ENCODE assay signal across 8 mouse cellular contexts in genomic region chrX:157489871-157490721, GRCm38 (mm10). TPM values are rescaled to one million over a fixed set of nuclear protein-coding genes. Genes with fewer than 3 reads are reported as not detected.
A peak's percentile ranks its signal among the peaks of the same experiment; 100 is the strongest.
DNase-seq lines count a peak whose midpoint lies in the region; ATAC-seq lines count a peak whose summit lies in the region.

No protein-coding gene starts in this region.

- H3K9me3 ChIP-seq in heart, embryonic 15.5 days (replicated peaks) = no peaks in the 10 kb centered on the region
- H3K9me3 ChIP-seq in hindbrain, embryonic 16.5 days (ENCODE audit: control insufficient read depth, low read length) = no peaks in the 10 kb centered on the region; the same call in 1 of the 2 replicates
- H3K9me3 ChIP-seq in midbrain, embryonic 13.5 days = no peaks in the 10 kb centered on the region

- intact Hi-C loops in heart, postnatal 36 days (cut with DNase I) = loop anchor here (5.0 kb wide), 2 partner anchors 72 to 107 kb away; partner anchors contain the start of gene Mbtps2

- no peak overlapping the region for H3K9ac ChIP-seq in heart, embryonic 15.5 days
- H3K9ac ChIP-seq in hindbrain, embryonic 16.5 days (ENCODE audit: low read depth, low read length) = peak overlapping the region; percentile 31
- H3K9ac ChIP-seq in midbrain, embryonic 13.5 days (replicated peaks) = peak overlapping the region; percentile 85

- H3K4me1 ChIP-seq in heart, embryonic 15.5 days (replicated peaks) = 0 out of 2 replicates have a peak, but pooled peaks cover 3% of the 10 kb centered on the region
- no peaks in the 10 kb centered on the region for H3K4me1 ChIP-seq in hindbrain, embryonic 16.5 days (ENCODE audit: control insufficient read depth, insufficient read depth, low read depth, low read length)
- peaks cover 11% of the 10 kb centered on the region; the same call in 1 of the 2 replicates for H3K4me1 ChIP-seq in midbrain, embryonic 13.5 days (replicated peaks)

- ATAC-seq in heart, embryonic 15.5 days (replicated peaks; ENCODE audit: insufficient number of reproducible peaks, insufficient read depth, low FRiP score, low read depth) = no peak
- ATAC-seq in hindbrain, embryonic 16.5 days = no peak
- ATAC-seq in midbrain, embryonic 13.5 days = no peak

- peak overlapping the region; percentile 73 for H3K4me3 ChIP-seq in heart, embryonic 15.5 days
- peak overlapping the region; percentile 62 for H3K4me3 ChIP-seq in hindbrain, embryonic 16.5 days (ENCODE audit: low read length)
- peak overlapping the region; percentile 70 for H3K4me3 ChIP-seq in midbrain, embryonic 13.5 days (replicated peaks)

- no peaks in the 10 kb centered on the region for H3K27me3 ChIP-seq in heart, embryonic 15.5 days
- no peaks in the 10 kb centered on the region for H3K27me3 ChIP-seq in hindbrain, embryonic 16.5 days (replicated peaks; ENCODE audit: control insufficient read depth, insufficient read depth, low read length)
- H3K27me3 ChIP-seq in midbrain, embryonic 13.5 days = no peaks in the 10 kb centered on the region

- no peak overlapping the region for H3K27ac ChIP-seq in heart, embryonic 15.5 days
- peak overlapping the region; percentile 91 for H3K27ac ChIP-seq in hindbrain, embryonic 16.5 days (ENCODE audit: low read depth, low read length)
- H3K27ac ChIP-seq in midbrain, embryonic 13.5 days = no peak overlapping the region

- DNase-seq in heart, postnatal 36 days = no peak
- DNase-seq in brain, adult 2 months (ENCODE audit: low read depth, low spot score) = peak; percentile 22
- DNase-seq in layer of hippocampus, postnatal 25 days (ENCODE audit: extremely low spot score in 1 of 2, low spot score in 1 of 2) = no peak
- DNase-seq in layer of hippocampus, postnatal 10 days (ENCODE audit: low spot score in 2 of 2) = no peak
- no peak for DNase-seq in right cerebral cortex, postnatal 4 days

- WGBS in heart, embryonic 15.5 days = 20% methylated on average over 9 of the region's 9 CpGs
- WGBS in hindbrain, embryonic 16.5 days = 23% methylated on average over 9 of the region's 9 CpGs
- 29% methylated on average over 9 of the region's 9 CpGs for WGBS in midbrain, embryonic 13.5 days

- peak overlapping the region; percentile 71 for H3K4me2 ChIP-seq in heart, embryonic 15.5 days
- peak overlapping the region; percentile 58 for H3K4me2 ChIP-seq in hindbrain, embryonic 16.5 days (ENCODE audit: low read length)
- H3K4me2 ChIP-seq in midbrain, embryonic 13.5 days (replicated peaks) = peak overlapping the region; percentile 54

- no peaks in the 10 kb centered on the region for H3K36me3 ChIP-seq in heart, embryonic 15.5 days
- no peaks in the 10 kb centered on the region for H3K36me3 ChIP-seq in hindbrain, embryonic 16.5 days (ENCODE audit: control insufficient read depth, insufficient read depth, low read length)
- H3K36me3 ChIP-seq in midbrain, embryonic 13.5 days = no peaks in the 10 kb centered on the region

RNA-seq across cellular contexts. Expression of gene Sms, which starts 2.0 kb away (rescaled TPM):
- 41.3 and 57.3 TPM in 2 replicates for polyA plus RNA-seq in heart, embryonic 15.5 days (2015; fragmentation: Nextera tagmentation; extraction: Ambion mirVana)
- total RNA-seq in heart, postnatal 36 days (2021) = 10 to 100 TPM; 33.8 to 49.8 TPM
- 115 and 116 TPM in 2 replicates for polyA plus RNA-seq in hindbrain, embryonic 16.5 days (2015; fragmentation: Nextera tagmentation; extraction: Ambion mirVana)
- polyA plus RNA-seq in midbrain, embryonic 13.5 days (2015; fragmentation: Nextera tagmentation; extraction: Ambion mirVana) = 108 and 142 TPM in 2 replicates
- total RNA-seq in layer of hippocampus, postnatal 25 days (2021) = 100 to 1,000 TPM in 1 of 2 experiments, 10 to 100 TPM in 1; 82.0 to 102 TPM
- total RNA-seq in layer of hippocampus, postnatal 10 days (2021) = 100 to 1,000 TPM in 1 of 2 experiments, 10 to 100 TPM in 1; 89.3 to 102 TPM
